In the genomic region with DNA sequence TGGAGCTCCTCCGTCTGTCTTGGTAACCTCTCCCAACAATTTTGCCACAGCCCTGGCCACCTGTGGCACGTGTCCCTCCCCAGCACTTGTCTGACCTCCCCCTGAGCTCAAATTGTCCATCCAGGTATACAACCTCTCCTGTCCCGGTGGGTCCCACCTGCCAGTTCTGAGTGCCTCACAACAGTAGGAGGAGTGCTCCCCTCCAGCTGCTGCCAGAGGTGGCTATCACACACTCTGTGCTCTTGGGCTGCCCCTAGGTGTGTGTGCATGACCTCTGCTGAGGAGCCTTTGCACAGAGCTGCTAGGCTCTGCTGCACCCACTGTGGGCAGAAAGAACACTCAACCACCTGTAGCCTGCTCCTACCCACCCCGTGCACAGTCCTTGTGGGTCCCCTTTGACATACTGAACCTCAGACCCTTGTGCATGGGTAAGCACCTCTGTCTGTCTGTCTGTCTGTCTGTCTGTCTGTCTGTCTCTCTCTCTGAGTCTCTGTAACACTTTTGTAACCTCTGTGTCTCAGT, we compare ENCODE assay signal across 19 mouse cellular contexts. TPM values are rescaled to one million over a fixed set of nuclear protein-coding genes. Genes with fewer than 3 reads are reported as not detected.
A peak's percentile ranks its signal among the peaks of the same experiment; 100 is the strongest.
DNase-seq lines count a peak whose midpoint lies in the region; ATAC-seq lines count a peak whose summit lies in the region.
"Not testable (repeated sequence)": the region's sequence is repeated elsewhere in the genome, so short reads cannot be mapped to it uniquely, and the experiment has no call there.
"Had no signal": no experiment of that assay in that cellular context is flagged by ENCODE, and none has a peak within 500 bp of the region (broad histone marks: within the 10 kb centered on the region; RNA-seq: fewer than 3 reads in every experiment).

No protein-coding gene starts in this region.

- not testable (repeated sequence) for H3K4me3 ChIP-seq in embryonic facial prominence, embryonic 15.5 days (replicated peaks); heart, embryonic 12.5 days; hindbrain, embryonic 14.5 days (replicated peaks; ENCODE audit: low read length); limb, embryonic 12.5 days (replicated peaks); lung, embryonic 15.5 days; stomach, embryonic 16.5 days (replicated peaks; ENCODE audit: low read length)

- H3K9me3 ChIP-seq in embryonic facial prominence, embryonic 15.5 days (replicated peaks); heart, embryonic 12.5 days (replicated peaks); hindbrain, embryonic 14.5 days (ENCODE audit: control insufficient read depth, low read length); limb, embryonic 12.5 days; lung, embryonic 15.5 days; stomach, embryonic 16.5 days (replicated peaks; ENCODE audit: control insufficient read depth, low read length): not testable (repeated sequence)

- 0 out of 2 replicates have a peak, but pooled peaks have one; percentile 22 for ATAC-seq in embryonic facial prominence, embryonic 15.5 days (ENCODE audit: insufficient number of reproducible peaks, low FRiP score, low TSS enrichment, low read depth)
- peak; percentile 12; the same call in 1 of the 2 replicates for ATAC-seq in heart, embryonic 12.5 days (ENCODE audit: insufficient number of reproducible peaks, low FRiP score)
- peak; percentile 62; the same call in 1 of the 2 replicates for ATAC-seq in hindbrain, embryonic 14.5 days (ENCODE audit: low FRiP score)
- 0 out of 2 replicates have a peak, but pooled peaks have one; percentile 26 for ATAC-seq in limb, embryonic 12.5 days (ENCODE audit: insufficient number of reproducible peaks, insufficient read depth, low FRiP score, low TSS enrichment, low read depth)
- ATAC-seq in lung, embryonic 15.5 days (ENCODE audit: borderline replicate concordance, extremely low read depth, low FRiP score, low TSS enrichment): peak; percentile 50; the same call in 1 of the 2 replicates
- peak; percentile 63 for ATAC-seq in stomach, embryonic 16.5 days (ENCODE audit: insufficient read depth, low FRiP score)

- not testable (repeated sequence) for DNase-seq in hindbrain, embryonic 14.5 days (ENCODE audit: low spot score)

- H3K27ac ChIP-seq in embryonic facial prominence, embryonic 15.5 days (replicated peaks); heart, embryonic 12.5 days (ENCODE audit: poor library complexity, severe bottlenecking); hindbrain, embryonic 14.5 days; limb, embryonic 12.5 days; lung, embryonic 15.5 days; stomach, embryonic 16.5 days (ENCODE audit: low read length): not testable (repeated sequence)

- H3K36me3 ChIP-seq in embryonic facial prominence, embryonic 15.5 days; heart, embryonic 12.5 days; hindbrain, embryonic 14.5 days (replicated peaks; ENCODE audit: control insufficient read depth, insufficient read depth); limb, embryonic 12.5 days; lung, embryonic 15.5 days; stomach, embryonic 16.5 days (ENCODE audit: control insufficient read depth, insufficient read depth, low read length): not testable (repeated sequence)

- 83% methylated on average over 1 of the region's 4 CpGs for WGBS in embryonic facial prominence, embryonic 15.5 days
- 100% methylated on average over 1 of the region's 4 CpGs for WGBS in heart, embryonic 12.5 days
- WGBS in hindbrain, embryonic 14.5 days: 80% methylated on average over 1 of the region's 4 CpGs
- 50% methylated on average over 1 of the region's 4 CpGs for WGBS in limb, embryonic 12.5 days
- no CpG with 5 or more reads among the region's 4 CpGs for WGBS in lung, embryonic 15.5 days
- 100% methylated on average over 1 of the region's 4 CpGs for WGBS in stomach, embryonic 16.5 days

- not testable (repeated sequence) for H3K27me3 ChIP-seq in embryonic facial prominence, embryonic 15.5 days; heart, embryonic 12.5 days (replicated peaks); hindbrain, embryonic 14.5 days (ENCODE audit: control insufficient read depth, insufficient read depth, low read length); limb, embryonic 12.5 days; lung, embryonic 15.5 days; stomach, embryonic 16.5 days (ENCODE audit: control insufficient read depth, insufficient read depth, low read length)

- H3K4me2 ChIP-seq in embryonic facial prominence, embryonic 15.5 days (replicated peaks); heart, embryonic 12.5 days; hindbrain, embryonic 14.5 days (replicated peaks); limb, embryonic 12.5 days; lung, embryonic 15.5 days; stomach, embryonic 16.5 days (ENCODE audit: low read depth, low read length): not testable (repeated sequence)

- H3K4me1 ChIP-seq in embryonic facial prominence, embryonic 15.5 days; heart, embryonic 12.5 days (replicated peaks); hindbrain, embryonic 14.5 days (replicated peaks; ENCODE audit: control insufficient read depth, insufficient read depth, low read length); limb, embryonic 12.5 days (replicated peaks); lung, embryonic 15.5 days; stomach, embryonic 16.5 days (ENCODE audit: control insufficient read depth, insufficient read depth, low read length): not testable (repeated sequence)

- H3K9ac ChIP-seq in embryonic facial prominence, embryonic 15.5 days; heart, embryonic 12.5 days; hindbrain, embryonic 14.5 days; limb, embryonic 12.5 days (replicated peaks); lung, embryonic 15.5 days; stomach, embryonic 16.5 days (ENCODE audit: low read length): not testable (repeated sequence)

RNA-seq across cellular contexts. Expression of a gene that starts 7.0 kb away (rescaled TPM):
- 0.27 and 0.29 TPM in 2 replicates for polyA plus RNA-seq in embryonic facial prominence, embryonic 15.5 days (2015; fragmentation: Nextera tagmentation; extraction: Ambion mirVana)
- polyA plus RNA-seq in heart, embryonic 12.5 days (2016; fragmentation: Nextera tagmentation; extraction: Ambion mirVana): 0.15 TPM in 1 of 2 replicates, not detected in the other
- polyA plus RNA-seq in hindbrain, embryonic 14.5 days (2014; fragmentation: Nextera tagmentation; extraction: Ambion mirVana): 0.29 and 0.44 TPM in 2 replicates
- not detected in 2 replicates for polyA plus RNA-seq in limb, embryonic 12.5 days (2016; fragmentation: Nextera tagmentation; extraction: Ambion mirVana)
- not detected in 2 replicates for polyA plus RNA-seq in lung, embryonic 15.5 days (2015; fragmentation: Nextera tagmentation; extraction: Ambion mirVana)
- 0.15 TPM in 1 of 2 replicates, not detected in the other for polyA plus RNA-seq in stomach, embryonic 16.5 days (2015; fragmentation: Nextera tagmentation; extraction: Ambion mirVana)
- polyA plus RNA-seq: activated CD4-positive, CD25-positive, alpha-beta regulatory T cell, adult 4 months; CD4-positive, CD25-positive, alpha-beta regulatory T cell, adult 4 months; embryonic facial prominence, embryonic 10.5 days; embryonic facial prominence, embryonic 12.5 days; embryonic facial prominence, embryonic 14.5 days; erythroblast, embryonic 14.5 days; forebrain, embryonic 10.5 days; forebrain, embryonic 16.5 days; G1E had no signal

RNA-seq across cellular contexts. Expression of a gene that starts 15.8 kb away (rescaled TPM):
- polyA plus RNA-seq in embryonic facial prominence, embryonic 15.5 days (2015; fragmentation: Nextera tagmentation; extraction: Ambion mirVana): 0.30 TPM in 1 of 2 replicates, not detected in the other
- 0.14 TPM in 1 of 2 replicates, not detected in the other for polyA plus RNA-seq in heart, embryonic 12.5 days (2016; fragmentation: Nextera tagmentation; extraction: Ambion mirVana)
- polyA plus RNA-seq in hindbrain, embryonic 14.5 days (2014; fragmentation: Nextera tagmentation; extraction: Ambion mirVana): 0.16 and 0.22 TPM in 2 replicates
- polyA plus RNA-seq in limb, embryonic 12.5 days (2016; fragmentation: Nextera tagmentation; extraction: Ambion mirVana): not detected in 2 replicates
- polyA plus RNA-seq in lung, embryonic 15.5 days (2015; fragmentation: Nextera tagmentation; extraction: Ambion mirVana): 0.26 TPM in 1 of 2 replicates, not detected in the other
- polyA plus RNA-seq in stomach, embryonic 16.5 days (2015; fragmentation: Nextera tagmentation; extraction: Ambion mirVana): not detected in 2 replicates
- polyA plus RNA-seq: activated CD4-positive, CD25-positive, alpha-beta regulatory T cell, adult 4 months; CD4-positive, CD25-positive, alpha-beta regulatory T cell, adult 4 months; cerebellum, adult 2 months; cortical plate, adult 2 months; embryonic facial prominence, embryonic 10.5 days; embryonic facial prominence, embryonic 12.5 days; embryonic facial prominence, embryonic 14.5 days; erythroblast, embryonic 14.5 days; forebrain, embryonic 10.5 days; forebrain, embryonic 12.5 days; G1E; Patski had no signal

Comparison
In these comparisons a context has a peak if more than half of its experiments do, and no peak if none do; other contexts are left out.
1. ATAC-seq: peak in every context shown above with its lines; median percentile 63 in stomach, embryonic 16.5 days; 62 in hindbrain, embryonic 14.5 days; 50 in lung, embryonic 15.5 days; 26 in limb, embryonic 12.5 days; 22 in embryonic facial prominence, embryonic 15.5 days; 12 in heart, embryonic 12.5 days.